Mouse (Mus musculus) c-Kit-negative CD71-positive TER-119-positive erythroid progenitor cells, embryonic 14.5 days (primary cell): Measurements from ENCODE around the gene Cct3.
"Not testable (repeated sequence)": the region's sequence is repeated elsewhere in the genome, so short reads cannot be mapped to it uniquely, and the experiment has no call there.

ENCODE experiments used
- DNase-seq: peaks from one replicate; pipeline ENCODE4 v3.0.0-alpha.2; 2013; ENCODE audit warnings: low read depth, low spot score

The Cct3 gene

GRCm38 (mm10) chr3:88296561-88297318 is at the start of gene Cct3, which contains the start of gene Tsacc:
Cct3 (plus strand) TSS chr3:88297116.
Tsacc (minus strand) TSS chr3:88296999.
- peak; percentile 97 for DNase-seq

- no peak for DNase-seq
These were observed 49.2 kb upstream of the Cct3 start for GRCm38 (mm10) chr3:88247666-88248065.

GRCm38 (mm10) chr3:88248406-88248805 is 48.5 kb upstream of the Cct3 start:
- DNase-seq = no peak

GRCm38 (mm10) chr3:88252739-88253138 is 44.2 kb upstream of the Cct3 start:
- no peak for DNase-seq

GRCm38 (mm10) chr3:88254268-88254926 is 42.5 kb upstream of the Cct3 start, which contains the start of gene Rhbg:
Rhbg (minus strand) TSS chr3:88254709.
- DNase-seq = no peak

- DNase-seq = no peak
These were observed 41.0 kb upstream of the Cct3 start for GRCm38 (mm10) chr3:88255950-88256349.

- DNase-seq = no peak
These were observed 40.5 kb upstream of the Cct3 start for GRCm38 (mm10) chr3:88256382-88256781.

- DNase-seq = no peak
These were observed 34.6 kb upstream of the Cct3 start for GRCm38 (mm10) chr3:88262346-88262745.

- DNase-seq = not testable (repeated sequence)
These were observed 28.9 kb upstream of the Cct3 start for GRCm38 (mm10) chr3:88268014-88268413.

GRCm38 (mm10) chr3:88268991-88269390 is 27.9 kb upstream of the Cct3 start:
- DNase-seq = no peak

- not testable (repeated sequence) for DNase-seq
These were observed 25.6 kb upstream of the Cct3 start for GRCm38 (mm10) chr3:88271298-88271697.

GRCm38 (mm10) chr3:88271859-88272258 is 25.1 kb upstream of the Cct3 start:
- DNase-seq = no peak

- DNase-seq = no peak
These were observed 22.9 kb upstream of the Cct3 start for GRCm38 (mm10) chr3:88274002-88274401.

GRCm38 (mm10) chr3:88276121-88276520 is 20.8 kb upstream of the Cct3 start:
- no peak for DNase-seq

GRCm38 (mm10) chr3:88276529-88277143 is 20.3 kb upstream of the Cct3 start:
- DNase-seq = no peak

- DNase-seq = no peak
These were observed 16.9 kb upstream of the Cct3 start for GRCm38 (mm10) chr3:88280035-88280434.

- not testable (repeated sequence) for DNase-seq
These were observed 15.6 kb upstream of the Cct3 start for GRCm38 (mm10) chr3:88281141-88281916.

GRCm38 (mm10) chr3:88284815-88285564 is 11.9 kb upstream of the Cct3 start:
- not testable (repeated sequence) for DNase-seq

GRCm38 (mm10) chr3:88285565-88285895 is 11.4 kb upstream of the Cct3 start:
- not testable (repeated sequence) for DNase-seq

- DNase-seq = no peak
These were observed 9.8 kb upstream of the Cct3 start, which contains the start of gene Gm38392 for GRCm38 (mm10) chr3:88287110-88287509. Gm38392 (minus strand) TSS chr3:88287210.

- DNase-seq = not testable (repeated sequence)
These were observed 8.7 kb upstream of the Cct3 start for GRCm38 (mm10) chr3:88288133-88288713.
